Comparison of ENCODE assay signal across 8 mouse cellular contexts in the genomic region with DNA sequence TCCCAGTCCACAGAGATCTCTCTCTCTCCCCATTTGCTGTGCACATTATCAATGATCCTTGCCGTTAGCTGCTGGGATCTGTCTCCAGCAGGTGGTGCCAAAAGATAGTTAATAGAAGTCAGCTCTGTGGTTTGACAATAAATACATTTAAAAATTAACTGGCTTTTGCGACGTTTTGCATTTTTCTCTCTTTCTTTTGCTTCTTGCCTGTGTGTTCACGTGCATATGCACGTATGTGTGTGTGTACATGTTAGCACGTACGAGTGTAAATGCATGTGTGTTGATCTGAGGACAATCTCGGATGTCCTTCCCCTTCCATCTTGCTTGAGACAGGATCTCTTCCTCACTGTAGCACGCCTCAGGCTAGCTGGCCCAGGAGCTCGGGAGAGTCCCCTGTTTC. TPM values are rescaled to one million over a fixed set of nuclear protein-coding genes. Genes with fewer than 3 reads are reported as not detected.
DNase-seq lines count a peak whose midpoint lies in the region; ATAC-seq and TF ChIP-seq lines count a peak whose summit lies in the region.

No protein-coding gene starts in this region.

- H3K4me3 ChIP-seq in heart, embryonic 10.5 days, result no peak overlapping the region
- H3K4me3 ChIP-seq in MEL (ENCODE audit: control insufficient read depth in 1 of 2, insufficient read depth in 1 of 2, low read depth in 2 of 2, low read length in 2 of 2), result no peak overlapping the region
- H3K4me3 ChIP-seq in midbrain, postnatal 0 days (ENCODE audit: low read depth, low read length), result no peak overlapping the region

- TF ChIP-seq CTCF in MEL (IDR thresholded peaks at IDR 0.05 in 2 of 3, conservative IDR thresholded peaks at IDR 0.05 in 1 of 3; ENCODE audit: control insufficient read depth in 1 of 3, insufficient read depth in 1 of 3, low read depth in 2 of 3, low read length in 3 of 3, poor library complexity in 1 of 3, severe bottlenecking in 1 of 3), result peak; percentile 55 to 95 (median 67)
- peak; percentile 94 for TF ChIP-seq CTCF in midbrain, postnatal 0 days (IDR thresholded peaks at IDR 0.05)

- no peak for TF ChIP-seq EP300 in MEL (IDR thresholded peaks at IDR 0.05; ENCODE audit: low read depth in 1 of 2, low read length in 2 of 2)

- H3K27me3 ChIP-seq in heart, embryonic 10.5 days (ENCODE audit: insufficient read depth, poor library complexity, severe bottlenecking), result no peaks in the 10 kb centered on the region
- no peaks in the 10 kb centered on the region; a peak in 1 of 4 replicates for H3K27me3 ChIP-seq in MEL (ENCODE audit: control insufficient read depth in 1 of 2, insufficient read depth in 2 of 2, low read length in 2 of 2)
- H3K27me3 ChIP-seq in midbrain, postnatal 0 days (ENCODE audit: insufficient read depth, low read length), result 0 out of 2 replicates have a peak, but pooled peaks cover 4% of the 10 kb centered on the region

- no peak overlapping the region for H3K9ac ChIP-seq in MEL (ENCODE audit: control insufficient read depth, low read depth, low read length, poor library complexity, severe bottlenecking)
- no peak overlapping the region for H3K9ac ChIP-seq in midbrain, postnatal 0 days (replicated peaks; ENCODE audit: low read length, poor library complexity, severe bottlenecking)

- ATAC-seq in midbrain, postnatal 0 days (ENCODE audit: low FRiP score), result no peak

- intact Hi-C loops in heart, postnatal 10 days (cut with DNase I), result loop anchor here (1.0 to 10.0 kb wide), 3 partner anchors 353 to 704 kb away; a partner anchor contains a TSS

- H3K79me2 ChIP-seq in MEL (ENCODE audit: control insufficient read depth, insufficient read depth, low read length, poor library complexity), result no peaks in the 10 kb centered on the region

- H3K4me1 ChIP-seq in heart, embryonic 10.5 days, result no peaks in the 10 kb centered on the region
- H3K4me1 ChIP-seq in MEL (ENCODE audit: control insufficient read depth in 1 of 2, insufficient read depth in 2 of 2, low read length in 2 of 2), result no peaks in the 10 kb centered on the region
- H3K4me1 ChIP-seq in midbrain, postnatal 0 days (ENCODE audit: insufficient read depth, low read length), result no peaks in the 10 kb centered on the region

- DNase-seq in heart, adult 18-20 months, result peak; percentile 22 to 68
- DNase-seq in heart, embryonic 10.5 days (ENCODE audit: low spot score), result no peak
- peak; percentile 69 for DNase-seq in MEL (ENCODE audit: low read depth, low spot score)
- DNase-seq in cerebellum, adult 9-11 months, result peak; percentile 52
- peak; percentile 61 to 75 for DNase-seq in heart, postnatal 10 days
- peak; percentile 40 to 69 for DNase-seq in layer of hippocampus, postnatal 36 days
- DNase-seq in midbrain, postnatal 0 days (ENCODE audit: low spot score), result peak; percentile 81
- peak; percentile 77 for DNase-seq in thymus, postnatal 0 days (ENCODE audit: low spot score)

- WGBS in heart, embryonic 10.5 days, result 49% methylated on average over 10 of the region's 10 CpGs
- WGBS in midbrain, postnatal 0 days, result 44% methylated on average over 10 of the region's 10 CpGs

- peak; percentile 100 for TF ChIP-seq RAD21 in MEL (IDR thresholded peaks at IDR 0.05; ENCODE audit: low read depth, low read length)

- no peaks in the 10 kb centered on the region for H3K36me3 ChIP-seq in heart, embryonic 10.5 days
- H3K36me3 ChIP-seq in MEL (ENCODE audit: control insufficient read depth in 1 of 2, insufficient read depth in 2 of 2, low read length in 2 of 2), result no peaks in the 10 kb centered on the region
- H3K36me3 ChIP-seq in midbrain, postnatal 0 days (ENCODE audit: insufficient read depth, low read length), result no peaks in the 10 kb centered on the region

- TF ChIP-seq POLR2A in MEL (IDR thresholded peaks at IDR 0.05; ENCODE audit: control insufficient read depth in 1 of 2, insufficient read depth in 1 of 2, low read depth in 1 of 2, low read length in 2 of 2, poor library complexity in 1 of 2), result no peak

- H3K27ac ChIP-seq in heart, embryonic 10.5 days, result no peak overlapping the region
- H3K27ac ChIP-seq in MEL (ENCODE audit: control insufficient read depth, low read depth, low read length), result no peak overlapping the region
- H3K27ac ChIP-seq in midbrain, postnatal 0 days (ENCODE audit: low read depth, low read length), result no peak overlapping the region

- 0 out of 2 replicates have a peak, but pooled peaks cover under 1% of the 10 kb centered on the region for H3K9me3 ChIP-seq in heart, embryonic 10.5 days
- no peaks in the 10 kb centered on the region for H3K9me3 ChIP-seq in MEL (replicated peaks; ENCODE audit: insufficient read depth, low read length)
- H3K9me3 ChIP-seq in midbrain, postnatal 0 days (ENCODE audit: low read length), result no peaks in the 10 kb centered on the region

- H3K4me2 ChIP-seq in midbrain, postnatal 0 days (ENCODE audit: low read depth, low read length, poor library complexity, severe bottlenecking), result no peak overlapping the region; the same call in 1 of the 2 replicates

TF ChIP-seq in MEL, 35 proteins besides CTCF, POLR2A, EP300 and RAD21:
- TF ChIP-seq UBTF (IDR thresholded peaks at IDR 0.05; ENCODE audit: borderline replicate concordance, insufficient read depth, low read depth, low read length) (no peak), E2F4 (IDR thresholded peaks at IDR 0.05; ENCODE audit: borderline replicate concordance, low read depth, low read length) (no peak), SMC3 (IDR thresholded peaks at IDR 0.05; ENCODE audit: low read depth, low read length) (peak; percentile 97), ZC3H11A (IDR thresholded peaks at IDR 0.05; ENCODE audit: low read depth, low read length) (peak; percentile 97)

RNA-seq across cellular contexts. Expression of a gene that starts 37.3 kb away (rescaled TPM):
- under 1 TPM; 0.32 to 0.62 TPM for total RNA-seq in heart, adult 18-20 months (2021)
- 0.25 and 0.44 TPM in 2 replicates for polyA plus RNA-seq in heart, embryonic 10.5 days (2016; fragmentation: Nextera tagmentation; extraction: Ambion mirVana)
- total RNA-seq in MEL (2012; rRNA removed), result not detected in 2 replicates
- polyA plus RNA-seq in MEL (2012; ENCODE audit: insufficient read depth in 1 of 2, insufficient read length in 2 of 2, low read depth in 1 of 2, low replicate concordance in 2 of 2, missing spikeins in 1 of 2), result not detected
- under 1 TPM; 0.50 TPM for total RNA-seq in heart, postnatal 10 days (2021)
- total RNA-seq in layer of hippocampus, postnatal 36 days (2021), result not detected
- total RNA-seq in midbrain, postnatal 0 days (2014; rRNA removed), result 0.19 TPM in 1 of 2 replicates, not detected in the other
- not detected in 2 replicates for polyA plus RNA-seq in midbrain, postnatal 0 days (2015; fragmentation: Nextera tagmentation; extraction: Ambion mirVana)
- 0.33 TPM in 2 replicates for polyA plus RNA-seq in thymus, postnatal 0 days (2015; fragmentation: Nextera tagmentation; extraction: Ambion mirVana)
